ENCODE assay signal across 12 mouse cellular contexts in genomic region chr7:107823867-107824266, GRCm38 (mm10). TPM values are rescaled to one million over a fixed set of nuclear protein-coding genes. Genes with fewer than 3 reads are reported as not detected.
"Had no signal": no experiment of that assay in that cellular context is flagged by ENCODE, and none has a peak within 500 bp of the region (broad histone marks: within the 10 kb centered on the region; RNA-seq: fewer than 3 reads in every experiment).

No protein-coding gene starts in this region.

RNA-seq across cellular contexts. Expression of gene Olfr469, which starts 1.5 kb away (rescaled TPM):
- total RNA-seq: forebrain, postnatal 0 days; gastrocnemius, adult 18-20 months; gastrocnemius, adult 2 months; gastrocnemius, adult 8-10 months; gastrocnemius, postnatal 10 days; gastrocnemius, postnatal 14 days; gastrocnemius, postnatal 25 days; gastrocnemius, postnatal 36 days; gastrocnemius, postnatal 4 days; heart, adult 18-20 months; heart, adult 2 months; heart, adult 8-10 months had no signal

RNA-seq across cellular contexts. Expression of gene Olfr467, which starts 11.8 kb away (rescaled TPM):
- total RNA-seq: forebrain, postnatal 0 days; gastrocnemius, adult 18-20 months; gastrocnemius, adult 2 months; gastrocnemius, adult 8-10 months; gastrocnemius, postnatal 10 days; gastrocnemius, postnatal 14 days; gastrocnemius, postnatal 25 days; gastrocnemius, postnatal 36 days; gastrocnemius, postnatal 4 days; heart, adult 18-20 months; heart, adult 2 months; heart, adult 8-10 months had no signal

RNA-seq across cellular contexts. Expression of gene Ovch2, which starts 22.9 kb away (rescaled TPM):
- total RNA-seq: forebrain, postnatal 0 days; gastrocnemius, adult 18-20 months; gastrocnemius, adult 2 months; gastrocnemius, adult 8-10 months; gastrocnemius, postnatal 10 days; gastrocnemius, postnatal 14 days; gastrocnemius, postnatal 25 days; gastrocnemius, postnatal 36 days; gastrocnemius, postnatal 4 days; heart, adult 18-20 months; heart, adult 2 months; heart, adult 8-10 months had no signal

RNA-seq across cellular contexts. Expression of gene Olfr470, which starts 23.4 kb away (rescaled TPM):
- total RNA-seq: forebrain, postnatal 0 days; gastrocnemius, adult 18-20 months; gastrocnemius, adult 2 months; gastrocnemius, adult 8-10 months; gastrocnemius, postnatal 10 days; gastrocnemius, postnatal 14 days; gastrocnemius, postnatal 25 days; gastrocnemius, postnatal 36 days; gastrocnemius, postnatal 4 days; heart, adult 18-20 months; heart, adult 2 months; heart, adult 8-10 months had no signal
